Mouse (Mus musculus) hematopoietic stem cell, adult 5-6 weeks (primary cell): ENCODE data around the gene Rusc1. TPM values are rescaled to one million over a fixed set of nuclear protein-coding genes. Genes with fewer than 3 reads are reported as not detected.

Experiments
- ATAC-seq, 2 experiments: fragments of 125-278 bp in 1 of 2; replicated peaks in 1 of 2; 2 replicates each; pipeline ENCODE4 v1.8.0; 2016 to 2017; ENCODE audit warnings: inconsistent platforms in 2 of 2, mild to moderate bottlenecking in 2 of 2, moderate number of reproducible peaks in 2 of 2, low read depth in 1 of 2, moderate TSS enrichment in 1 of 2; ENCODE audit not compliant: low FRiP score in 2 of 2, poor library complexity in 2 of 2, severe bottlenecking in 2 of 2, insufficient read depth in 1 of 2, low TSS enrichment in 1 of 2
- total RNA-seq: library from RNA; stranded (forward); fragments of 172-1452, 232-1000 nt; gene quantifications from 2 replicates; pipeline ENCODE4 v1.2.3, GENCODE M21; 2017

Gene Rusc1
- total RNA-seq, result 8.4 and 15.2 TPM in 2 replicates

DNA sequence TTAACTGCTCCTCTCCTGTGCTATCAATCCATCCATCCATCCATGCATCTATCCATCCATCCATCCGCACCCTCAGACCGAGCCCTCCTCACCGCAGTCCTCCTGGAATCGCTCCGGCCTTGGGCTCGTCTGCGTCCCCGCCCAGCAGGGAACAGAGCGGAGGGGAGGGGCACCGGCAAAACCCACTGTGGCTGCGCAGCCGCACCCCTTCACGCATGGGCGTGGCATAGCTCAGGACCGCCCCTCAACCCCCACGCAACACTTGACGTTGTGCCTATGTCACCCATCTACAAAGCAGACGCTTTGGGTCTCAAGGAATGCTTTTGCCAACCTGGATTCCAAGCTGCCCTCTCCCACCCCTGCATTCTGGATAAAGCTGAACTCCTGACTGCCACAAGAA lies at the start of gene Rusc1:
Gene Rusc1 (minus strand): TSS at position 137 of the 400 bp plus-strand sequence.
- ATAC-seq, result peak; percentile 37 to 43; a peak in 3 of 4 replicates

DNA sequence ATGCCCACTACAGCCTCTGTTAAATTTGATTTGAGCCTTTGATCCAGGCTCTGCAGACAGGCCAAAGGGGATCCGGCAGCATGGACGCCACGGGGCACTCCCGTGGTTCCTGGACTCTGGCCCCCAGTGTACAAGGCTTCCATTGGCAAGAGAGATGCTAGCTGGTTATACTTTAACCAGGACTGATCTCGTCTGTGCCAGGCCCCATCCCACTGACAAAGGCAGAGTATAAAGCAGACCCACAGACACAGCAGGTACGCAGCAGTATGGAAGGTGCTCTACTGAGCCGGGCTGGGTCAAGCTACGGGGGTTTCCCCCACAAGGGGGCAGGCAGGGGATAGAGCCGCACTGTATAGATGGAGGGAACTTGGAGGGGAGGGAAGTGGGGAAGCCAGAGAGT lies 43.3 kb upstream of the Rusc1 start:
- ATAC-seq, result 0 out of 4 replicates have a peak, but pooled peaks of 1 of the 2 experiments have one; percentile 37

DNA sequence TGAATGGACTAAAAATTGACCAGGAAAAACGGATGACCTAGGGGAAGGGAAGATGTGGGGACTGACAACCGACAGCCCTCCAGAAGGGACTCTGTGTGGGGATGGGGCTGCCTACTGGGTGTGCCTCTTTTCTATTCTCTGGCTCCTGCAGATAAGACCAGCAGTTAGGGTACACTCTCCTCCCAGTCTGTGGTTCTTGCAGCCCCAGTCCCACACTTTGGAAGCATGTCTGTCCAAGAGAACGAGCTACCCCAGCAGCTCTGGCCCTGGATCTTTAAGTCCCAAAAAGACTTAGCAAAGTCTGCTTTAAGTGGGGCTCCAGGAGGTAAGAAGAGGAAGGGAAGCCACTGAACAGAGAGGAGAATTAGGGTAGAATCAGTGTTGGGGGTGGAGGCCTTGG lies 42.8 kb upstream of the Rusc1 start, which contains the start of gene Pklr:
Gene Pklr (plus strand): TSS at position 185 of the 400 bp plus-strand sequence.
- ATAC-seq, result no peak

- no peak for ATAC-seq
These were observed 40.6 kb upstream of the Rusc1 start for GRCm38 (mm10) chr3:89133752-89134151.

GRCm38 (mm10) chr3:89133063-89133450 lies 39.9 kb upstream of the Rusc1 start:
- ATAC-seq, result no peak

- peak; percentile 44 to 79; a peak in 3 of 4 replicates for ATAC-seq
These were observed 39.4 kb upstream of the Rusc1 start for GRCm38 (mm10) chr3:89132285-89133062.

DNA sequence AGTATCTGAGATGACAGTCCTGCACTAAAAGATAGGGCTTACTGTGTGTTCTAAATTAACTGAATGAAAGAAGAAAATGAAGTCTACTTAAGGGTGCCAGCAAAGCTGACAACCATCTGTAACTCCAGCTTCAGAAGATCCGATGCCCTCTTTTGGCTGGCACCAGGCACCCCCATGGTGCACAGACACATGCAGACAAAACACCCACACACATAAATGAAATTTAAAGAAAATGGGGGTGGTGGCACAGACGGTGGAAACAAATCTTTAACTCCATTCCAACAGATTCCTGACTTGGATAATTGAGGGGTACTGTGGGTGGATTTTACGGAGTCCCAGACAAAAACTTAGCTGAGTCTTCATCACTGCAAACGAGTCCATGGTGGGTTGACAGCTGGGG lies 38.7 kb upstream of the Rusc1 start:
- no peak for ATAC-seq

GRCm38 (mm10) chr3:89129908-89130307 lies 36.8 kb upstream of the Rusc1 start:
- ATAC-seq, result no peak

GRCm38 (mm10) chr3:89125981-89126380 lies 32.9 kb upstream of the Rusc1 start:
- no peak for ATAC-seq

DNA sequence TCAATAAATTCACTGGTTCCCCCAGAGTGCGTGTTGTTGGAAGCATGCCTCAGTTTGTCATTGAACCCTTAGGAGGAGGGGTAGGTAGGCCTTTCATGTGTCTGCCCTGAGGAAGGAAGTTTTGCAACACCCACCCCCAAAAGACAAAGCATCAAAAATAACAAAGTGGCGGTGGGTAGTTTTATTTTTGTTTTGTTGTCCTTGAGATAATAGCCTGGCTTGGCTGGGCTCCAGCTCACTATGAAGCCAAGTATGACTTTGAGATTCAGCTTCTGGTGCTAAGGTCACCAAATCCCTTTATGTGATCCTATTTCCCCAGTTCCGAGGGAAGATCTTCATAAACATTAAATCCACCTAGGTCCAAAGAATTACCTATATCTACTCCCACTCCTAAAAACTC lies 31.1 kb upstream of the Rusc1 start:
- ATAC-seq, result no peak

GRCm38 (mm10) chr3:89123313-89123712 lies 30.2 kb upstream of the Rusc1 start:
- ATAC-seq, result no peak

GRCm38 (mm10) chr3:89115522-89115921 lies 22.4 kb upstream of the Rusc1 start:
- peak in 1 of 2 experiments; percentile 56; a peak in 1 of 4 replicates for ATAC-seq

DNA sequence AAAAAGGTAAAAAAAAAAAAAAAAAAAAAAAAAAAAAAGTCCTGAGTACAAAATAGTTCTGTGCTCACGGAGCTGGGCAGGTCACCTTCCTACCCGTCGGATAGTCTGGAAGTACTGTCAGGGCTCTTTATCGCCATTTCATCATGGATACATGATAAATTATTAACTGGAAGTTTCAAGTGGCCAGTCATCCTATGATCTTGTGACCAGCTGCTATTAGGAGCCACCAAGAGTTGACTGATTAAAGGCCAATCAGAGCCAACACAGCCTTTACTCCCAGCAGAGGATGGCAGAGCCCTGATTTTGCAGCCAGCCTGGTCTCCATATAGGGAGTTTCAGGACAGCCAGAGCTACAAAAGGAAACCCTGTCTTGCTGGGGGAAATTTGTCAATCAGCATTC lies 19.9 kb upstream of the Rusc1 start:
- ATAC-seq, result no peak

- ATAC-seq, result no peak
These were observed 15.0 kb upstream of the Rusc1 start for GRCm38 (mm10) chr3:89108146-89108545.

GRCm38 (mm10) chr3:89107545-89107944 lies 14.4 kb upstream of the Rusc1 start:
- ATAC-seq, result no peak

DNA sequence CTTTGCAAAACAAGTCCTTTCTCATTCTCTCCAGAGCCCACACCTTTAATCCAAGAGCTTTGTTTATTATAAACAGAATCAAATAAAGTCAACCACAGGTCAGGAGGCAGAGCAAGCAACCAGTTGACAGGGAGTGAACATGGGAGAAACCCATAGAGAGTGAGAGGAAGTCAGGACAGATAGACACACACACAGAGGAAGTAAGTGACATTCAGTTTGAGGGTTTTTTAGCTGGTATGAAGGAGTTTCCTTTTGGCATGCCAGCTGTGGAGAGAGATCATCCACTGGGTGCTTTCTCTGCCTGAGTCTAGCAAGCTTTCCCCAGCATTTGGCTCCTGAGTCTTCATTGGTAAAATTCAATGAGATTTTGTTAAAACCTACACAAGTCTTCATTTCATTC lies 13.8 kb upstream of the Rusc1 start:
- no peak for ATAC-seq

DNA sequence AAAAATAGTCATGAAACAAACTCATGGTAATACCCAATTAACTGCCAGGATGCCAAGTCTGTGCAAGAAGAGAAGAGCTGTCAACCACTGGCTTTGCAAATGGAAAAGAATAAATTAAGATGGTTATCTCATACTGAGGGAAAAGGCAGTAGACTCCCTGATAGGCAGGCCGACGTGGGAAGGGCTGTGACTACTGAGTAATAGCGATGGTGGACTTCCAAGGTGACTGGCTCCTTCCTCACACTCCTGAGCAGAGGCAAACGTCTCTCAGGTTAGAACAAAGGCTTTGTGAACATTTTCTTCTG lies 10.1 kb upstream of the Rusc1 start:
- no peak for ATAC-seq

DNA sequence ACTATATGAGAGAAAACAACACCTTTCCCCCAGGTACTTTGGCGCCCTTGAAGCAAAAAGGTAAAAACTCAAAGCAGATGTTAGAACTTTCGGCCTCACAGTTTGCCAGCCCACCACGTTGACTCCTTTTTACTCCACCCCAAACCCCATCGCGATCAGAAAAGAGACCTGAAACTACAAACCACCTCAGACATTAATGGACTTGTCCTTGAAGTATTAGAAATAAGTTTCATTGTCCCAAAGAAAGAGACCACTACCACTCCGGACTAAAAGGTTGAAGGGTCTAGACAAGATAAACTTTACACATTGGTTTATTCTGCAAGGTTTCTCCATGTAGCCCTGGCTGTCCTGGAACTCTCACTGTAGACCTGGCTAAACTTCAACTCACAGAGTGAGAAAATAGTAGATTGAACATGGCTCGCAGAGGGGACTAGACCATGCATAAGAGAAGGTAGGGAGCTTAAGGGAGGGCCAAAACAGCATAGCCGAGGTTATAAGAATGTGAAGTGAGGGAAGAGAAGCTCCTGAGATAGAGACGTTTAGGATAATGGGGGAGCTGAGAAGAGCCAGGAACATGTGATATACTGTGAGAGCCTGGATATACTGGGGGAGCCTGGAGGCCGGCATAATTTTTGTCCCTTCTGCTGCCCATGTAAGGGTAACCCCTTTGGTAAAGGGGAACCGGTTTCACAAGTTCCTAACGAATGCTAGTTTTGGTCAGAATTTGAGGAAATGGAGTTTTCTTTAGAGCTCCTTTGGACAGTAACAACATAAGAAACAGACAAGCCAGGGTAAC lies 9.6 kb upstream of the Rusc1 start:
- ATAC-seq, result no peak
